Mouse (Mus musculus): Measurements from ENCODE around the gene Gpr141.
"Not testable (repeated sequence)": the region's sequence is repeated elsewhere in the genome, so short reads cannot be mapped to it uniquely, and the experiment has no call there.

The Gpr141 gene

DNA sequence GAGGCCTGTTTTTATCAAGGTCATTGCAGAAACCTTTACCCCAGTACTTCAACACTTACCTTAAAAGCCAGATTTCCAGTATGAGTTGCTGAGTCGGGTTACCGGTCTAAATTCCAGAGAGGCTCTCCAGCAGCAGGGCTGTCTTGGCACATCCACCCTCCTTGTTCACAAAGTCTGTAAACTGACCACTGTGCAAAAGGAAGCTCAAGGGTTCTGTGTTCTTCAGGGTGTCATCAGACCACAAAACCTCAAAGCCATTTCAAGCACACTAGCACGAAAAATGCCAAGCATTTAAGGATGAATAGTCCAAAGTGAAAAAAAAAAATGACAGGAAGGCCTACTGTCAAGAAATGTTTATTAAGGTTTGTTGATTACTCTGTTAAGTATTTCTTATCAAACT is at the start of gene Gpr141:
Gene Gpr141 (minus strand): TSS at position 187 of the 400 bp plus-strand sequence.
- DNase-seq (ENCODE audit: low read depth, low spot score) = no peak

DNA sequence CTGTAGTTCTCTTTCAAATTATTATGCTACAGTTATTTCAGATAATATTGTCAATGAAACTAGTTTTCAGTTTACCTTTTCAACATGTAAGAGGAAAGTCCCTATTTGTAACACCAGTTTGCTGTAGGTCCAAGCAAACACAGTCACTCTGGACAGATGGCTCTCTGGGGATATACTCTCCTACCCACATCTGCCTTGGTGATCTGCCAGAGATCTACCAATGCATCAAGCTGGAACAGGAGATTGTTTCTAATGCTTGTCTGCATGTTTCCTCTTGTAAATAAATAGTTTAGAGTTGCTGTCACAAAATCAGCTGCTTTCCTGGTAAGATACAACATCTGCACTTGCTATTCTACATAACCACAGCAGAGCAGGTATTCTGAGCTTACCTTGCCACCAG is 40.2 kb upstream of the Gpr141 start:
- DNase-seq (ENCODE audit: low read depth, low spot score) = no peak

DNA sequence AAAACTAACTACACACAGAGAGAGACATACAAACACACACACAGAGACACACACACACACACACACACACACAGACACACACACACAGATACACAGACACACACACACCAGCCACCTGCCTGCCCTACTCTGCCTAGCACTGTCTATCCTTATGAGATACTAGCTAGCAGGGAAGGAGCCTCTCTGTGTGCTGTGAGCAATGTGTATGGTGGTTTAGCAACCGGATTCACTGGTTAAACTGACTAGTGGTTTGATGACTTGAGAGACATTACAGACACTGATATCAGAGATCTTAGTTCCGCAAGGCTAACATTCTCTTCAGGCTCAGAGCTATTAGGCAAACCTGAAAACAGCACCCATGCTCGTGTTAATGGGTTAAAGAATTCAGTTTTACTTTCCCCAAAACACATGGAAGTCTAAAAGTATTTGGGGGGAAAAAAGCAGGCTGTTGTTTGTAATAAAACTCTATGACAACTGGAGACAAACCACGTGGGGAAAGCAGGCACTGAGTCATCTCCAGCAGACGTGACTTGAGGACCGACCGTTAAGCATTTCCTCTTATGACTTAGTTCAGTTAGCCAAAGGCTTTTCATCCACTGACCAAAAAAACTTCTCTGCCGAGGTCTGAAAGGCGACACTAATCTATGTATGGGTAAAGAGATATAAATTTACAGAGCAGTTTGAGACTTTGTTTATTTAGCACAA is 30.7 kb upstream of the Gpr141 start:
- no peak for DNase-seq (ENCODE audit: low read depth, low spot score)

DNA sequence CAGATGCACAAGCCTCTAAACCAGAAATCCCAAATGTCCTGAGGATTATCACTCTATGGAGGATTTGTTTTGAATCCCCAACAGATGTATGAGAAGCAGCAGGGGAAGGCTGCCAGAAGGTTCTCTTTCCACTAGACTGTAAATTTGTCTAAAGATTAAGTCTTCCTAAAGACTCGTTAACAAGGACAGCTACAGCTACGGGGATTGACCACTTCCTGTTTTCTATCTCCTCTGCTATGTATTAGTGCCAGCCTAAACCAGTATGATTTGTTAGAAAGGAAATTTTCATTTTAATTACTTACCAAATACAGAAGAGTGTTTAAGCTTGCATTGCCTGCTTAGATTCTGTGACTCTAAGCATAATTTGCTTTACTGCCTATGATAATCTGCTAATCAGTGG is 30.0 kb upstream of the Gpr141 start:
- no peak for DNase-seq (ENCODE audit: low read depth, low spot score)

DNA sequence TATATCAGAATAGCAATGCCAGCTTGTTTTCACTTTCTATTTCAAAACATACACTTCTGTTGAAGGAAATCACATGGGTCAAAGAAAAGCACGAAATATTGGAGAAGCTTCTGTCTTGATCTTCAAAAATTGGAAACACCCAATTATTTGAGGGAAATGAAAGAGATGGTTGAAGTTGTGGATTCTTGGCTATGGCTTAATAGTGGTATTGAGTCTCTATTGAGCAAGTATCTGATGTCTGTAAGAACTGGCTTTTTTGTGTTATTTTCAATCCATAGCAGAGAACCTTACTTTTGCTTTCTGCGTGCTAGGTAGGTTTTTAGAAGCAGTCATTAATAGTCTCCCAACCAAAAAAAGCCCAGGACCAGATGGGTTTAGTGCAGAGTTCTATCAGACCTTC is 19.4 kb upstream of the Gpr141 start:
- no peak for DNase-seq (ENCODE audit: low read depth, low spot score)

DNA sequence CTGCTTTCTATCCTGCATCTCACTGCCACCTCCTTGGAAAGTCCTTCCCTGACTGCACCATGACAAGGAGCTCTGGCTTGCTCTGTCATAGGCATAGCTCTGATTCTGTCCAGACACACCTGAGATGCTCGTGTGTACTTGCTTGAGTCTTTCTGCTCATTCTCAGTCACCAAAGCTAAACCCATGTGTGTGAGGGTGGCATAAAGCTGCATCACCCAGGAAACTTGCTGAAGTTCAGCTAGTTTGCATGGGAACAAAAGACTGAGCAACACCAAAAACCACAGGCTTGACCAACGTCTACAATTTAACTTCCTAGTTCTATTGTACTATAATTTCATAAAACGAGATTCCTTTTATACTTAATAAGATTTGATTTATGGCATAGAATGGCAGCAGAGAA is 18.6 kb upstream of the Gpr141 start:
- DNase-seq (ENCODE audit: low read depth, low spot score) = no peak

DNA sequence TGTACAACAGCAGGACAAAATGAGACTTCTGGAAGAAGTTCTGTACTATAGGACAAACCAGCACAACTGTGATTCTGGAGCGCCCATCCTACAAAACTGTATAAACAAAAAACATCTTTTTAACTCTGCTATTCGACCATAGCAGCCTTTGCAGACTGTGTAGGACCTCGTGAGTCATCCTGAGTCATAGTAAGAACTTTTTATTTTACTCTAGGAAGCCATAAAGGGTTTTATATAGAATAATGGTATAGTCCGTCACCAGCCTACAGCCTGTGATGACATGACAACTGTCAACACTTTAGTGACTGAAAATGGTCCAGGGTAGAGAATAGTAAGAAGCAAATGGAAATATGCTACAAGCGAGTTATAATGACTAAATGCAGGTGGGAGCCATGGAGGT is 17.6 kb upstream of the Gpr141 start:
- no peak for DNase-seq (ENCODE audit: low read depth, low spot score)

DNA sequence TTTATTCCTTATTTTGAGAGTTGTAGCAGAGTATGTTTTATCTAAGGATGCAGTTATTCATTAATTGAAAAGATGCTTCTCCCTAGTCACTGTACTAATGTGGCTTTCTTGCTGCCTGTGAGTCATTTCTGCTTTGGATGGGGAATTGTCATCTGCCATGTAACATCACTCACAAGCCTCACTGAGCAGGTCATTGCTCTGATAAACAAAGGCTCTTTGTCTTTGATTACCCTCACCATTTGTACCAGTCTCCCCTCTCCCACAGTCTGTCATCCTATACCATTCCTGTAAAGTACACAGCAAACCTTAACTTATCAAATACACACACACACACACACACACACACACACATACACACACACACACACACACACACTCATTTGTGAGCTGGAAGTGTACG is 16.1 kb upstream of the Gpr141 start:
- DNase-seq (ENCODE audit: low read depth, low spot score) = no peak

DNA sequence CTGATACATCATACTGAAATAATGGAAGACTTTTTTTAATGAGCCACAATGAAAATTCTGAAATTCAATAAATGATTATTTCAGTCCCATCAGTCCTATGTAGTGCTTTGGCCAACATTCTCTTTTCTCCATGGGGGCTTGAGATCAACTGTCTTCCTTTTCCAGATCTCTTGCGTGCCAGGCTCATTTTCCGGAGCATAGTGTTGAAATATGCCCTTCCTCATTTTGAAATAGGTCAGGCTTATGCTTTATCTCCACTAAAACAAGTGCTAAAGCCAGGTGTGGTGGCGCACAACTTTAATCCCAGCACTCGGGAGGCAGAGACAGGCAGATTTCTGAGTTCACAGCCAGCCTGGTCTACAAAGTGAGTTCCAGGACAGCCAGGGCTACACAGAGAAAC is 6.5 kb upstream of the Gpr141 start:
- no peak for DNase-seq (ENCODE audit: low read depth, low spot score)

DNA sequence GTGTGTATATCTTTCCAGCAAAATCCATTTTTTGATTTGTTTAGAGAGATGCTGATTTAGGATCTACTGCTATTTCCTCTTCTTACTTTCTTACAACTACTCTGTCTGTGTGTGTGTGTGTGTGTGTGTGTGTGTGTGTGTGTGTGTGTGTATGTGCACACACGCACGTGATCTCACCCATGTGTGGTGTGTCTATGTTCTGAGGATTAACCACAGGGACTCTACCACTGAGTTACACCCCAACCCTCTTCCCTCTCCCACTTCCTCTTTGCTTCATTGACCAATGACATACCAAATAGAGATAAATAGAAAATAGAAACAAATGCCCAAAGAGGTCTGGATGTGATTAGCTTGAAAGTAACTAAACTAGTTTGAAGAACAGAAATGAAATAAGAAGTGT is 4.0 kb upstream of the Gpr141 start:
- no peak for DNase-seq (ENCODE audit: low read depth, low spot score)

DNA sequence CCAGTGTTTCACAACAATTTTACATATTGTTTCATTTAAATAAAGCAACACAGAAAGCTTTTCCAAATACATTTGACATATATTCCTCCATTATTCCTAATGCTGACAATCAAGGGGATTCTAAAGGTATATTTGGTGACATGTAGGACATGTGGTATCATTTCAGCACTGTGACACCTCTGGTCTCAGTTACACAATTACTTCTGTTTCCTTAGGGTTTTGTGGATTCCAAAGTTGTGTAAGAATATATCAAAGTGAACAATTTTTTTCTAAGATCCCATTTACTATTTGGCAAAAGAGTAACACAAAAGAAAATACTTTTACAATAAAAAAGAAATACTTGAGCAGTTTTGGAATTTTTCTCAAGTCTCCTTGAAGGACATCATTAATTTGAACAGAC is 2.4 kb downstream of the Gpr141 start:
- DNase-seq (ENCODE audit: low read depth, low spot score) = no peak

DNA sequence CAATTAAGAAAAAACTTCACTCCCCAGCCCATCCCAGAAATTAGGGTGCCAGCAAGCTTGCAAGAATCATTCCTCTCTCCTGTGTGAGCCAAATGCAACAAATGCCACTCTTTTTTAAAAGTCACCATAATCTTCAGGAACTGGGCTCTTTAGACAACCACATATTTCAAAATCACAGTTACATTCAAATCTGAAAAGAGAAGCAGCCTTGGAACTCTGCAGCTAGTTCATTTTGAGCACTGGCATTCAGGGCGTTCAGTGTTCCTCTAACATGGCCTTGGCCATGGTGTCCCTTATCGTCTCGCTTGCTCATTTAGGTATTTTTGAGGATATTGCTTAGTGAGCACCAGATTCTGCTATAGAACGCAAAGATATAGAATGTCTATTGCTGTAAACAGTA is 4.1 kb downstream of the Gpr141 start:
- DNase-seq (ENCODE audit: low read depth, low spot score) = no peak

DNA sequence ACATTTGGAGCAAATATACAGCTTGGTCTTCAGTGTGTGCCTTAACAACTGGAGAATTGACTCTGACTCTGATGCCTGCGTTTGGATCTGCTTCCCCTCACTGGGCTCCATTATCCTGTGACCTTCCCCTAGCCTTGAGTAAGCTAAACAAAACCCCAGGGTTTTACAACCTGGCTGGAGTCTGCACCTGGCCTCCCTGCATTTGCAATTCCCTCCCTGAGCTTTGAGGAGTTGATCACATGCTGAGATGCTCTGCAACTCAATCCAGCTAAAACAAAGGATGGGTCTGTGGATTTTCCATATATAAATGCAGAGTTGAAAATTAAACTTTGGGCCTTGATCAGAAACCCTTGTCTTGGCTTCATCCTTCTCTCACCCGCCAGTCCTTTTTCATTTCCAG is 4.8 kb downstream of the Gpr141 start:
- peak; percentile 57 for DNase-seq (ENCODE audit: low read depth, low spot score)

DNA sequence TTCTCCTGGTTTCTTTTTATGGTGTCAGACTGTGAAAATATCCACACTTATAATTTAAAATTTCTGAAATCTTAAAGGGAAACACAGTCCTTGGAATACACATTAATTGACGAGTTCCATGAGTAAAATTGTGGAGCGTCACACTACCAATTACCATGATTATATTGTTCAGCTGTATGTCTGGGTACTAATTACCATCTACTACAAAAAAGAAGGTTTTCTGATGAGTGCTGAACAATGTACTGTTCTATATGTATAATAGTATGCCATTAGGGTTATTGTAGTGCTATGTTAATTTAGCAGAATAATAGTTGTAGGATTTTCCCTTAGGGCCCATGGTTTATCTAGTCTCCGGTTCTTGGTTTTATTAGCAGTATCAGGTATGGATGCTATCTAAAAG is 29.1 kb downstream of the Gpr141 start:
- DNase-seq (ENCODE audit: low read depth, low spot score) = no peak

DNA sequence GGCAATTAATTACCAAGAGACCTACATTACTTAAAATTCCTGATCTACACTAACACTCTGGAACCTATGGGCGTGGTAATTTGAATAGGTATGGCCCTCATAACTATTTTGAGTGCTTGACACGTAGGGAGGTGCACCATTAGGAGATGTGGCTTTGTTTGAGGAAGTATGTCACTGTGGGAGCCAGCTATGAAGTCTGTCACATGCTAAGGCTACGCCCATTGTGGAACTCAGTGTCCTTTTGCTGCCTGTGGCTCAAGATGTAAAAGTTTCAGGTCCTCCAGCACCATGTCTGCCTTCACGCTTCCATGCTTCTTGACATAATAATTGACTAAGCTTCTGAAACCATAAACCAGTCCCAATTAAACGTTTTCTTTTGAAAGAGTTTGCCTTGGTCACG is 29.6 kb downstream of the Gpr141 start:
- DNase-seq (ENCODE audit: low read depth, low spot score) = no peak

DNA sequence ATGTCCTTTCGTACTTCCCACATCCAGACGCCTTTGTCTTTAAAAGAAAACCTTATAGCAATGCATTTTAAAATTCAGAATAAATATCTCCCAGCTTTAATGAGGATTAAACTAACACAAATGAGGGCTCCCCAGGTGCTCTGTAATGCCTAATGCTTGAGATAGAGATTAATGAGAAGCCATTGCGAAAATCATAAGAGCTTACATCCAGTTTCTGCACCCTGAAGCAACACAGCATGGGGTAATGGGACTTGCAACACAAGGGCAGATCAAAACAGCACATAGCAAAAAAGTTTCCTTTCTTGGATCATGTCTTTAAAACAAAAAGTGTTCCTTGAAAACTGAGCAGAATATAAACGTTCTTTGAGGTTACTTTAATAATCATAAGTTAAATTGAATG is 30.3 kb downstream of the Gpr141 start:
- no peak for DNase-seq (ENCODE audit: low read depth, low spot score)

DNA sequence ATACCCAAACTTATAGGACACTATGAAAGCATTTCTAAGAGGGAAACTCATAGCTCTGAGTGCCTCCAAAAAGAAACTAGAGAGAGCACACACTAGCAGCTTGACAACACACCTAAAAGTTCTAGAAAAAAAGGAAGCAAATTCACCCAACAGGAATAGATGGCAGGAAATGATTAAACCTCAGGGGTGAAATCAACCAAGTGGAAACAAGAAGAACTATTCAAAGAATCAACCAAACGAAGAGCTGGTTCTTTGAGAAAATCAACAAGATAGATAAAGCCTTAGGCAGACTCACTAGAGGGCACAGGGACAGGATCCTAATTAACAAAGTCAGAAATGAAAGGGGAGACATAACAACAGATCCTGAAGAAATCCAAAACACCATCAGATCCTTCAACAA is 36.1 kb downstream of the Gpr141 start:
- not testable (repeated sequence) for DNase-seq (ENCODE audit: low read depth, low spot score)

DNA sequence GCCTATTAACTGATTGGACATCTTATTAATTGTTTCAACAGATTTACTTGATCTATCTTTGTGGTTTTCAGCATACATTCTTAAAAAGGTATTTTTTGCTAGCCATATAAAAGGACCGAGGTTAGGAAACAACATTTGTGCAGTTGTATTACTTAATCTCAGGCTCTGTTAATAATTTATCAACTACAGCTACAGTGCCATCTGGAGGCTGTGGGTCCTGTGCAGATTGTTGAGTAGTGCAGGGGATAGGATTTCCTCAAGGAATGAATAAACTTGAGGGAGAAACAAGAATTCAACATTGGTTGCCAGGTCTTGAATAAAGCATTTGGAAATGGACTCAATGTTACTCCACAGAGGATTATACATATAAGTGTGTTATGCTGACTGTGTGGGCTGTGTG is 53.9 kb downstream of the Gpr141 start:
- DNase-seq (ENCODE audit: low read depth, low spot score) = no peak

DNA sequence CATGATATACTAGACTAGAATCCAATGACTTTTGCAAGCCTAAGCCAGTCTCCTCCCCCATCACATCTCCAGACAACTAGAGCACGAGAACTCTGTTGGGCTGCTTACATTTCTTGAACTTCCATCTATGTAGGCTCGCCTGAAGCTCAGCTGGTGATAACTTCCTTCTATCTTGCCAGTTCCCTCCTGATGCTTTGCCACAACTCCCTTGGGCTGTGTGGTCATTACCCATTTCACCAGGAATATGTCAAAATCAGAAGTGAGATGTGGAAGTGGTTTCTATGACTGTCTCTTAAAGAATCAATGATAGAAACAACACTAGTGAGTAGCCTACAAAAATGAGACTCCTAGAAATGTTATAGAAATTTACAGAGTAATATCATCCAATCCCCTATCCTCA is 56.9 kb downstream of the Gpr141 start:
- no peak for DNase-seq (ENCODE audit: low read depth, low spot score)

DNA sequence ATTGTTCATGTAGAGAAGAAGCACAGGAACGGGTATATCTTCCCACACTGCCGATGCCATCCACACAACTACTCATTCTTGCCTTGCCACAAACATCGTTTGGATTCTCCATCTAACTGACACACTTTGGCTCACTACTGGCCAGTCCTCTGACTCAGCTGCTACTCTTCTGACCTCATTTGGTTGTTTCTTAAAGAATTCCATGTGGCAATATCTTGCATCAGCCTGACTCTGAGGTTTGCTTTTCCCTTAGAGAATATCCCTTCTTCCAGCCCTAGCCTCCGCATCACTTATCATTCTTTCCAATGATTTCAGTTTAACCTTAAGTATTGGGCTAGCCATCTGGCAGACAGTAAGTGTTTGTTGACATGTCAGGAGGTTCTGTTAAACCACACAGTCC is 59.8 kb downstream of the Gpr141 start:
- no peak for DNase-seq (ENCODE audit: low read depth, low spot score)

DNA sequence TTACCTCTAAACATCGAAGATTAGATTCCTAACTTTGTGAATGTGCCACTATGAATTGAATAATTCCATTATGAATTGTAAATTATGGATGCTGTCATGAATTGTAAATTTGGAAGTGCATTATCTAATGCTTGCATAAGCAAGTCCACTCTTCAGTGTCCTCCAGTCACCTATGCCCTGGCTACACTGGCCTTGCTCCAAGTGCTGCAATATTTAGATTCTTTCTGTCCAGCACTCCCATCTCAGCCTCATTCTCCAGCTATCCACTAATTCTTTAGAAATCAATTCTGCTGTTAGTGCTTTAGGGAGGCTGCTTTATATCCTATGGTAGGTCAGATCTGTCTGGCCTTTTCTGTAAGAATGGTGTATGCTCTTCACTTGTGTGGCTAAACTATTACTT is 60.8 kb downstream of the Gpr141 start:
- DNase-seq (ENCODE audit: low read depth, low spot score) = no peak

DNA sequence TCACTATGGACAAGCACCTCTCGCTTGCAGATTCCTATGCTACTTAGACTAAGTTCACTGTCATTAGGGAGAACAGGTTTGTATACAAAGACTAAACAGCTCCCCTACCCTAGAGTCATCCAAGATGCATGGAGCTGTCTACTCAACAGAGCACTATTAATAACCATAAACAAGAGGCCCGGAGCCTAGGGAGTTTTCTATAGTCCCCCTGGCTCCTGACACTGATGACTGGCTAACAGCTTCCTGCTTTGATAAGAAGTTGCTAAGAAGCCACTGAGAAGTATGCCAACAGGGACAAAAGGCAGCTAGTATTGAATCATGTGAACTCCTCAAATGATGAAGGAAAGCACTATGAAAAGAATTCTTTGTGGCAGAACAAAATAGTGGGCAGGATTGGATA is 78.3 kb downstream of the Gpr141 start:
- DNase-seq (ENCODE audit: low read depth, low spot score) = no peak

DNA sequence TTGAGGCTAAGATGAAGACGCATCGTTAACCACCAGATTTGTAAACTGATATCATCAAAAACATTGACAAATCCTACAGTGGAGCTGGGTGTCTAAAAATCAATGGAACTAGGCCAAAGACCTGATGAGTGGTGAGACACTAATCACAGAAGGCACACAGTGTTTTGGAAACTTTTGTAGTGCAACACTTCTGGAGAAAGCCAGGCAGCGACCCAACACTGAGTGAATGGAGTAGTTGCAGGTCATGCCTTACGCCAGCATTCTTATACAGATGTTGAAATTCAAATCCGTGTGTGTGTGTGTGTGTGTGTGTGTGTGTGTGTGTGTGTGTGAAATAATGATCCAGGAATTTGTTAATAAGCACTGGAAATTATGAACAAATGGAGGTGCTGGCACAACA is 79.5 kb downstream of the Gpr141 start:
- DNase-seq (ENCODE audit: low read depth, low spot score) = no peak

DNA sequence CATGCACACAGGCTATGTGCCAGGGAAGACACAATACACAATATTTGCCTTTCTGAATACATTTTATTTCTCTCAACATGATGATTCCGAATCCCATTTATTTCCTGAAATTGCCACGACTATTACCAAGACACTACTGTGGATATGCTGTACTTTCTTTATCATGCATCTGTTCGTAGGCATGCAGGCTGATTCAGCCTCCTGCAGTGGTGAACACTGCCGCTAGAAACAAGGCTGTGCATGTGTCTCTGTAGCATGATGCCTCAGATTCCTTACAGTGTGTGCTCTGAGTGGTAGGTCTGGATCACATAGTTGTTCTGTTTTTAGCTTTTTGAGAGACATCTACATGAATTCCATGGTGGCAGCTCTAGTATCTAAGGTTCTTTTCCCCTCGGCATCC is 89.5 kb downstream of the Gpr141 start:
- no peak for DNase-seq (ENCODE audit: low read depth, low spot score)

Measured in ES-CJ7 (cell line).